Mouse (Mus musculus): ENCODE measurements around the gene Dnajc8.
A peak's percentile ranks its signal among the peaks of the same experiment; 100 is the strongest.

Gene Dnajc8

GRCm38 (mm10) chr4:132535406-132536121 is at the start of gene Dnajc8:
Dnajc8 (plus strand) TSS chr4:132535550.
- peak; percentile 91 to 96 for DNase-seq

DNA sequence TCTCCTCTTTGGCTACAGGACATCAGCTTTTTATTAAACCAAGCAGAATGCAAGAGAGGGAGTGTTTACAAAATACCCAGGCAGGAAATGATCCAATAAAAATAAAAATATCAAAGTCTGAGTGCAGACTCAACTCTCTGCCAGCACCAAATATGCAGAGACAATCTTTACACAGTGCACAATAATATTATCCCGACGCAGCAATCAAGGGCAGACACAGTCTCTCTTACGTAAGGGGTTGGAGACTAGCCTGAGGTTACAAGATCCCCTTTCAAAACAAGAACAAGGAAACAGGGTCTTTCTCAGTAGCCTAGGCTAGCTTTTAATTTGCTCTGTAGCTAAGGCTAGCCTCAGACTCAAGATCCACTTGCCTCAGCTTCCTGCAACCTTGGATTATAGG is 46.8 kb upstream of the Dnajc8 start:
- no peak for DNase-seq

GRCm38 (mm10) chr4:132488976-132489375 is 46.4 kb upstream of the Dnajc8 start:
- no peak for DNase-seq

- DNase-seq, result no peak
Observed at GRCm38 (mm10) chr4:132490273-132491010, 44.9 kb upstream of the Dnajc8 start.

- no peak for DNase-seq
Observed at GRCm38 (mm10) chr4:132491057-132491456, 44.3 kb upstream of the Dnajc8 start.

- DNase-seq, result no peak
Observed at GRCm38 (mm10) chr4:132491748-132492147, 43.6 kb upstream of the Dnajc8 start.

DNA sequence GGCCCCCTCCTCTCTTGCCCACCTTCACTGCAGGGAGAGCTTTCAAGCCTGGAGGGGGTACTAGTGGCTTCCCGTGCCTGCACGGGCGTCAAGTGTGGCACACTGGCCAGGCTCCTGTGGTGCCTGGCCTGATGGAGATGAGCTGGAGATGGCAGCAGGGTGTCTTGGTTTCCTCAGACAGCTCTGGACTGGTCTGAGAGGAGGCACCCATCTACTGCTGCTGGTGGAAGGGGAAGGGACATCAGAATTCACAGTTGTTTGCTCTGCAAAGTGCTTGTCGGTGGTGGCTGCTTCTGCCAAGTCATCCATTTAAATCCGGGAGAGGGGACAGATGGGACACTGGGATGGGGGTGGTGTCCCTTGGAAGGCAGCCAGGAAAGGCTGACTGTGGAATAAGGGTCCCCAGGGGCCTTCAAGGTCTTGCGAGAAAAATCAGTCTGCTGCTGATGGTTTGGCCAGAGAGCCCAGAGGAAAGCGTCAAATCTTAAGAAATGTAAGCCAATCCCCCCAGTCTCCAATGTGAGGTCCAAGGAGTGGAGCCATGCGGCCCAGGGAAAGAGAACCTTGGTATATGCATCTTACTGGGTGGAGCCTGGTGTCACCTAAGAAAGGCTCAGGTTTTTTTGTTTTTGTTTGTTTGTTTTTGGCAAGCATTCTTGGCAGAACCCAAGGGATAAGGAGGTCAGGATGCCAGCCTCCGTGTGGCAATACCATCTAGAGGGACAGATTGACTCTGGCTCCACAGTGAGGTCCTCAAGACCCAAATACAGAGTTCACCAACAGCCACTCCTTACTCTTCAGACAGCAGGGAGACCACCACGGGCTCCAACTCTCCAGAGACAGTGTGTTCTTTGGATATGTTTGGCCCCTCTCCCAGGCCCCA is 42.9 kb upstream of the Dnajc8 start:
- no peak for DNase-seq

DNA sequence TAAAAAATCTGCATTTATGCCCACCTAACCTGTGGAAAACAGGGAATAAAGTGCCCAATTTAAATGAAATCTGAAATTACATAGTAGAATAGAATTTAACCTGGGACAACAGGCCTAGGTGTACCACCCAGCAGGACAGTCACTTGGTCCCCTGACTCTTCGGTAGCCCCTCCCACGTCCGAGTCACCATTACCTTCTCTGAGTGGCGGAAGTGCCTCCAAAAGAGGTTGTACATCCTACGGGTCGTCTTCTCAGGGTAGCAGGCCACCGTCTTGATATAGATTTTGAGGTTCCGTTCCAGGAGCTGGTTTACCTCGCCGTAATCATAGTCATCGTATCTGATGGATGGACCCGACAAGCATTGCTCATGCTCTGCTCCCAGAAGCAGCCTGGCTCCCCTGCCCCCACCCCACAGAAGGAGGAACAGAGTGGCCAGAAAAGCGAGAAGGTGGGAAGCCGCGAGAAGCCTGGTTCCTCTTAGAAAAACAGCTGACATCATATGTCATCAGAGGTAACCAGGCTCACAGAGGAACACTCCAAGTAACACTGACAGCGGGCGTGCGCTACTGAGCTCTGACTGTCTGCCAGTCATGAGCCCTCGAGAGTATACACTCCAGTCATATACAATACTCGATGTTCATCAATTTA is 41.0 kb upstream of the Dnajc8 start:
- DNase-seq, result peak; percentile 34 to 39

GRCm38 (mm10) chr4:132501639-132502038 is 33.7 kb upstream of the Dnajc8 start:
- DNase-seq, result no peak

DNA sequence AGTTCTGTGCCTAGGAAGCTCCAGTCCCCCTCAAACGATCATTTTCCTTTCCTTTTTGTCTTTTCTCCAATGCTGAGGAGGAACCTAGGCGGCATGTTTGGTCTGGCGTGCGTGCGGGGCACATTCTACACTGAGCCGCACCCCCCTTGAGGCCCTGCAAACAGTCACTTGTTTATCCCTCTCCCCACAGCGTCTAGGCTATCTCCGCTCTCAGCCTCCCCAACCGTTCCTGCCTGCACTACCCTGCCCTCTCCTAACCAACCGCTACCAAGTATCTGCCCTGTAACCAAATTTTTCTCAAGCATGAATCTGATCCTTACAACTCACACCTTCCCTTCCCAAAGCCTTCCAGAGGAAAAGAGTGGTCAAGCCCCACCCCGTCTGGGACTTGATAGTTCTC is 32.0 kb upstream of the Dnajc8 start:
- no peak for DNase-seq

DNA sequence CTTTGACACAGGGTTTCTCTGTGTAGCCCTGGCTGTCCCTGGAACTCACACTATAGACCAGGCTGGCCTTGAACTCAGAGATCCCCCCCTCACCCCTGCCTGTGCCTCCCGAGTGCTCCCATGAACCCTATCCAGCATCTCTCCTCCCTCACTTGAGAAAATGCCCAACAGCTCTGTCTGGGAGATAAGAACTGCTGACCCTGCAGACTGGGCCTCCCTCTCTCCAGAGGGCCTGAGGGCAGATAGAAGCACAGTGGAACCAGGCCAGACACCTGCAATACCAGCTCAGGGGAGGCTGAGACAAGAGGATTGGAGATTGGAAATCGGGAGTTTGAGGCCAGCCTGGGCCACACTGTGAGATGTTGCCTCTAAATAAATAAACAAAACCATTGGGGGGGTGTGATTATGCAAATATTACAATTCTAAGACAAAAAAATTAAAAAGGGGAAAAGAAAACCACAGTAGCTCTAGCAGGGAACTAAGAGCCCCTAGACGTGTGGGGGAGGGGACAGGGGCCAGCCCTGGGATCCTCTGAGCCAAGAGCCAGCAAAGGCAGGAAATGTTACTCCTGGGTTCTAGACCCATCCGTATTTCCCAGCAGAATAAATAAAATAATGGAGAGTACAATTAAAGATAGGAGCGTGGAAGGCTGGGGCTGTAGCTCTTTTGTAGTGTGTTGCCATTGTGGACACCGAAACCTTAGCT is 30.2 kb upstream of the Dnajc8 start:
- no peak for DNase-seq

DNA sequence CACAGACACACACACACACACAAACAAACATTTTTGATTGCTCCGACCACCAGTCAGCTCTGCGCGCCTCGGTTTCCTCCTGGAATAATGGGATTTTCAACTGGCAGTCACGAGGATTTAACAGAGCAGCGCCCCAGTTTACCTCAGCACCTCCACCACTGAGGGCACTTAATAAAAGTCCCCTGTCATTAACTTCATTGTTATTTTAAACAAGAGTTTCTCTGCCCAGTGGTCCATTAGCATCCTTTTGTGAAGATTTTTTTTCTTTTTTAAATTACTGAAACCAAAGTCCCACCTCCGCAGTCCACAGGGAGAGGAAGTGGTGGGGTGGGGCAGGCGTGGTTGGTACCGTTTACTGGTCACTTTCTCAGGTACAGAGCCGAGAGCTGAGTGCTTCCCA is 29.6 kb upstream of the Dnajc8 start:
- DNase-seq, result no peak

DNA sequence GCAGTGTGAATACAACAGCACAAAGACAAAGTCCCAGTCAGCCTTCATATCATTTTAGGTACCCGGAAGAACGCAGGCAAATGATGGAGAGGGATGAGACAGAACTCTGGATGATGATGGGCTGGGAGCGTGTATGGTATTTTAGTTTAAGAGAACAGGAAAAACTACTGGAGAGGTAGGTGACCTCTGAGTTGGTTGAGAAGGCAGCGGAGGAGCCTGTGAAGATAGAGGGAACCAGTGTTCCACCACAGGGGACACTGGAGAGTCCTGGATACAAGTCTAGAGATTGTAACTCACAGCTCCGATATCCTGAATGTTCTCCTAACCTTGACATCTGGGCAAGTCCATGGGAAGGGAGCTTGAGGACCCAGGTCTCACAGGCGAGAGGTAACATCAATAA is 29.1 kb upstream of the Dnajc8 start:
- no peak for DNase-seq

DNA sequence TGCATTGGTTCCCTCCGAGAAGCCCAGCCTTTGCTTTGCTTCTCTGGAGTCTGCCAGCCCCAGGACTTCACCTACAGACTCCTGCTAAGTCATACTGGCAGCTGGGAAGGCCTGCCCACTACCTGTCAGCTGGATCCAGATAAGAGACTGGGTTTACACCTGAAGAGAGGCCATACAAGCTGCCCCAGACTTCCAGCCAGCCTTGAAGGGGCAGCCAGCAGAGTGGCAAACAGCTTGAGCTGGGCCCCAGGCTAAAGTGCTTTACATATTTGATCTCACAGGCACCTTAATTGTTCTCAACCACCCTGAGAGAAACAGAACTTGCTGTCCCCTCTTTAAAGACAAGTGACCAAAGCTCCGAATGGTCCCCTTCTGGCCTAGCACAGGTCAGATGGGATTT is 28.1 kb upstream of the Dnajc8 start:
- no peak for DNase-seq

DNA sequence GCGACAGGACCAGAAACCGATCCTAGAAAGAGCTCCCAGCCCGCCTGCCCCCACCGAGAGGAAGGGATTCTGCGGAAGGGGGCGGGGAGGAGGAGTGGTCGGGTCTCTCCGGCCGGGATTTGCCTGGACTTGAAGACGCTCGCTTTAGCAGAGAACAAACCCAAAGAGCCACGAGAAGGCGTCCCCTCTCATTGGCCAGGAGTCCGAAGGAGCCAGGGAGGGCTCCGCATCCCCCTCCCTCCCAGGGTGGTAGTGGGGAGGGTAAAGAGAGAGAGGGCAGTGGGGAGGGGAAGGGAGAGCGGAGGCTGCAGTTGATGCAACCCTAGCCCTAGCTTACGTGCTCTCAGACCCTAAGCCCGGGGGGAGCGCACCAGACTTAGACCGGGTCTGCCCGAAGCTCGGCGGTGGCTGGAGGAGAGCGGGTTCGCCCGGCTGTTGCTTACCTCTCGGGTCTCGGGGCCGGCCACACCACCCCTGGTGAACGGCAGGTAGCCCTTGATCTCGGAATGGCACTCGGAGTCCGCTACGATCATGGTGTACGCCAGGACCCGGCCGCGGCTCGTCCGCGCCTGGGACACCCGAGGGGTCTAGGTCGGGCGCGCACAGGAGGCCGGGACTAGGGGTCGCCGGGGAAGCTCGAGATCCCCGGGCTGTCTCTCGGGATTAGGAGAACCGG is 25.6 kb upstream of the Dnajc8 start:
- DNase-seq, result peak; percentile 28 to 56

- DNase-seq, result peak; percentile 95 to 96
Observed at GRCm38 (mm10) chr4:132510352-132510798, 25.0 kb upstream of the Dnajc8 start, which contains the start of gene Sesn2. Sesn2 (minus strand) TSS chr4:132510501.

DNA sequence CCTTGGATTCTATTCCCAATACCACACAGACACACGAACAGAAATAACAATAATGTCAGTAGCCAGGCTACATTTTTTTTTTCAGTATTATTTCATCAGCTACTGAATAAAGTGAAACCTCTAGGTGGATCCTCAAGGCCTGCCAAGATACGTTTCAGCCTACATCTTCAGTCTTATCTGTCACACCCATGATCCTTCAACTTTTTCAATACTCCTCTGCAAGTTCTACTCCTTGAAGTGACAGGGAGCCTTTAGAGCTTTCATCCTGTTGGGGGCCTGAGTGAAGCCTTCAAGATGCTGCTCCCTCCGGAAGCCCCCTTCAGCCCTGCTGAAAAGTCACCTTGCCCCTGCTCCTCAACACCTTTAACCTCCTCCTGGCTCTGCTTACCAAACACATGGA is 23.3 kb upstream of the Dnajc8 start:
- DNase-seq, result no peak

- no peak for DNase-seq
Observed at GRCm38 (mm10) chr4:132513395-132514273, 21.7 kb upstream of the Dnajc8 start.

- DNase-seq, result peak; percentile 69 to 86
Observed at GRCm38 (mm10) chr4:132514555-132515135, 20.7 kb upstream of the Dnajc8 start.

Data from spleen, adult 18-20 months (tissue).